Mouse (Mus musculus) adipocyte (in vitro differentiated cells): ENCODE results near the gene Ms4a4a.

Experiments used
- DNase-seq: peaks from one replicate; pipeline ENCODE4 v3.0.0-alpha.2; 2016; ENCODE audit warnings: low spot score

Ms4a4a gene

GRCm38 (mm10) chr19:11435058-11435834 lies 59.9 kb downstream of the Ms4a4a start:
- DNase-seq, result no peak
